Mouse (Mus musculus): ENCODE results near the gene Trmt2b. TPM values are rescaled to one million over a fixed set of nuclear protein-coding genes. Genes with fewer than 3 reads are reported as not detected.
"Not testable (repeated sequence)": the region's sequence is repeated elsewhere in the genome, so short reads cannot be mapped to it uniquely, and the experiment has no call there.

Gene Trmt2b
- total RNA-seq, 2 experiments from 2014 or later, result 37.4 to 55.0 TPM

GRCm38 (mm10) chrX:134233048-134233447, 43.7 kb downstream of the Trmt2b start:
- DNase-seq, result no peak
- intact Hi-C loops (cut with DNase I), result no loop called here

GRCm38 (mm10) chrX:134221856-134222255, 54.9 kb downstream of the Trmt2b start, which contains the start of gene Nox1:
Gene Nox1 (minus strand): TSS chrX:134221956.
- DNase-seq, result no peak
- intact Hi-C loops (cut with DNase I), result no loop called here

DNA sequence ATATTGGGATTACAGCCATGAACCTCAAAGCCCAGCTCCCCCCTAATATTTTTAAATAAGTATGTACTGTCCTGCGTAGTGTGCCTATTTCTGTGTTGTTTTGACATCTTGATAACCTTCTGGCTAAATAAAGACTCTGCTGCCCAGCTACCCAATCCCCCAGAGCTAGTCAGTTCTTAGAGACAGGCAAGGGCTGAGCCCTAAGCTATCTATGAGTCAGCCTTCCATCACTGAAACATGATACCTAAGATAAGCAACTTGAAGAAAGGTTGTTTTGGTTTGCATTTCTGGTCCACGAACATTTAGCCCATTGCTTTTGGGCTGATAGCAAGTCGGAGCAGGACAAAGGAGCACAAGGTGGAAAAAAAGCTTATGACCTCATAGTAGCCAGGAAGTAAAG, 56.2 kb downstream of the Trmt2b start:
- intact Hi-C loops (cut with DNase I), result no loop called here
- no peak for DNase-seq

- DNase-seq, result no peak
- intact Hi-C loops (cut with DNase I), result no loop called here
These were observed 58.6 kb downstream of the Trmt2b start for GRCm38 (mm10) chrX:134218161-134218560.

DNA sequence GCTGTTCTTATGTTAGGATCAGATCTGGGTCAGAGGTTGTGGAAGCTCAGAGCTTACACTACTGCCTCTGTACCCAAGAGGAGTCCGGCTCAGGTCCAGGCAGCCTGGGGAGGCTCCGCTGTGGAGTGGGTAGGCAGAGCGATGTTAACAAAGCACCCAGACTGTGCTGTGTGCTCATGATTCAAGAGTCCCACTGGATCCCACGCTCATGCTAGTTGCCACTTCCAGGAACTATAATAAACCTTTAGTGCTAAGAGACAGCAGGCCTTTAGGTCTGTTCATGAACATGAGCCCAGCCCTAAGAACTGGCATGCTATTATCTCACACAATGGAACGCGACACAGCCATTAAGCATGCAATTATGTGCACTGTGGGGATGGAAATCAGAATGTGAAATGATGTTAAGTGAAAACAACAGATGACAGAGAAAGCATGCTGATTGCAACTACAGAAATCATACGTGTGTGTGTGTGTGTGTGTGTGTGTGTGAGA, 65.6 kb downstream of the Trmt2b start:
- intact Hi-C loops (cut with DNase I), result no loop called here
- DNase-seq, result no peak

DNA sequence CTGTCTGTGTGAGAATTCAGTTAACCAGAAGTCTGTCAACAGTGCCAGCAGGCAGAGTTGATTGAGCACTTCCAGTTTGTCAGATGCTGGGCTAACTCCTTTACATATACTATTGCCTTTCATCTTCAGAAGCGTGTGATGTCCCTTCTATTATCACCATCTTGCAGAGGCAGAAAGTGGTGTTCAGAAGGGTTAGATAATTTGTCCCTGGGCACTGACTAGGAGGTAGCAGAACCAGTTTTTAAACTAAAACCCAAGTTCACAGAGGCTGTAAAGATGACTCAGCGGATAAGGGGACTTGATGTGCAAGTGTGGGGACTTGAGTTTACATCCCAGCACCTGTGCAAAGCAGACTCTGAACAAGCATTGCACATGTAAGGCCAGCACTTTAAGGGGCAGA, 68.3 kb downstream of the Trmt2b start:
- no peak for DNase-seq
- intact Hi-C loops (cut with DNase I), result no loop called here

GRCm38 (mm10) chrX:134187201-134187600, 89.6 kb downstream of the Trmt2b start, which contains the start of gene Arl13a:
Gene Arl13a (plus strand): TSS chrX:134187501.
- intact Hi-C loops (cut with DNase I); DNase-seq: not testable (repeated sequence)

GRCm38 (mm10) chrX:134174699-134175098, 102.1 kb downstream of the Trmt2b start:
- intact Hi-C loops (cut with DNase I), result no loop called here
- DNase-seq, result no peak

Other genes starting within 250 kb of the Trmt2b start
- gene Cstf2, start 217.8 kb downstream of the Trmt2b start, total RNA-seq (2021), result 10 to 100 TPM; 14.1 to 16.1 TPM
- gene Xkrx, start 114.9 kb downstream of the Trmt2b start, total RNA-seq (2021), result 1 to 10 TPM; 1.1 TPM
- not detected for gene Arl13a, start 89.5 kb downstream of the Trmt2b start, total RNA-seq (2021)
- gene Nox1, start 55.0 kb downstream of the Trmt2b start, total RNA-seq (2021), result not detected
- 10 to 100 TPM in 1 of 2 experiments, 1 to 10 TPM in 1; 9.2 to 11.9 TPM for gene Tmem35a, start 18.2 kb upstream of the Trmt2b start, total RNA-seq (2021)
- 1 to 10 TPM; 1.2 to 1.5 TPM for gene Cenpi, start 31.1 kb upstream of the Trmt2b start, total RNA-seq (2021)
- under 1 TPM; 0.29 to 0.93 TPM for gene Drp2, start 127.6 kb upstream of the Trmt2b start, total RNA-seq (2021)
- not detected for gene Taf7l, start 199.5 kb upstream of the Trmt2b start, total RNA-seq (2021)